Mouse (Mus musculus): ENCODE results near the gene Cnnm4. TPM values are rescaled to one million over a fixed set of nuclear protein-coding genes. Genes with fewer than 3 reads are reported as not detected.
"Not testable (repeated sequence)": the region's sequence is repeated elsewhere in the genome, so short reads cannot be mapped to it uniquely, and the experiment has no call there.

Cnnm4 gene
- polyA plus RNA-seq, 1 experiment from 2014 or later: 11.4 TPM

GRCm38 (mm10) chr1:36530962-36531361 is 59.5 kb downstream of the Cnnm4 start:
- H3K27me3 ChIP-seq (replicated peaks; ENCODE audit: control insufficient read depth, insufficient read depth, low read length): no peaks in the 10 kb centered on the region
- no peak overlapping the region for H3K4me2 ChIP-seq (ENCODE audit: low read length)
- H3K4me1 ChIP-seq (ENCODE audit: control insufficient read depth, insufficient read depth, low read depth, low read length): peaks cover 4% of the 10 kb centered on the region; the same call in 1 of the 2 replicates
- H3K36me3 ChIP-seq (ENCODE audit: control insufficient read depth, insufficient read depth, low read length): peaks cover under 1% of the 10 kb centered on the region; the same call in 1 of the 2 replicates
- ATAC-seq: no peak
- no peak overlapping the region for H3K27ac ChIP-seq (ENCODE audit: low read depth, low read length)
- 95% methylated on average over 7 of the region's 7 CpGs for WGBS
- H3K9ac ChIP-seq (ENCODE audit: low read depth, low read length): no peak overlapping the region
- no peaks in the 10 kb centered on the region for H3K9me3 ChIP-seq (ENCODE audit: control insufficient read depth, low read length)
- no peak overlapping the region for H3K4me3 ChIP-seq (ENCODE audit: low read length)

- Histone ChIP-seq H3K36me3 (ENCODE audit: control insufficient read depth, insufficient read depth, low read length) (no peaks in the 10 kb centered on the region), H3K9ac (ENCODE audit: low read depth, low read length) (no peak overlapping the region), H3K4me1 (ENCODE audit: control insufficient read depth, insufficient read depth, low read depth, low read length) (peaks cover 5% of the 10 kb centered on the region; the same call in 1 of the 2 replicates), H3K27ac (ENCODE audit: low read depth, low read length) (no peak overlapping the region), H3K27me3 (replicated peaks; ENCODE audit: control insufficient read depth, insufficient read depth, low read length) (no peaks in the 10 kb centered on the region), H3K4me3 (ENCODE audit: low read length) (no peak overlapping the region), H3K4me2 (ENCODE audit: low read length) (no peak overlapping the region), H3K9me3 (ENCODE audit: control insufficient read depth, low read length) (no peaks in the 10 kb centered on the region)
- WGBS: 94% methylated on average over 12 of the region's 12 CpGs
- no peak for ATAC-seq
Observed at GRCm38 (mm10) chr1:36531461-36531860, 60.0 kb downstream of the Cnnm4 start.

- H3K27ac ChIP-seq (ENCODE audit: low read depth, low read length): no peak overlapping the region
- no peaks in the 10 kb centered on the region for H3K36me3 ChIP-seq (ENCODE audit: control insufficient read depth, insufficient read depth, low read length)
- no peaks in the 10 kb centered on the region for H3K9me3 ChIP-seq (ENCODE audit: control insufficient read depth, low read length)
- no peak overlapping the region for H3K9ac ChIP-seq (ENCODE audit: low read depth, low read length)
- no peak for ATAC-seq
- H3K4me2 ChIP-seq (ENCODE audit: low read length): no peak overlapping the region
- H3K4me3 ChIP-seq (ENCODE audit: low read length): no peak overlapping the region
- WGBS: 83% methylated on average over 6 of the region's 6 CpGs
- H3K4me1 ChIP-seq (ENCODE audit: control insufficient read depth, insufficient read depth, low read depth, low read length): peaks cover 3% of the 10 kb centered on the region; the same call in 1 of the 2 replicates
- no peaks in the 10 kb centered on the region for H3K27me3 ChIP-seq (replicated peaks; ENCODE audit: control insufficient read depth, insufficient read depth, low read length)
Observed at GRCm38 (mm10) chr1:36533546-36533945, 62.1 kb downstream of the Cnnm4 start.

- peaks cover 3% of the 10 kb centered on the region; the same call in 1 of the 2 replicates for H3K4me1 ChIP-seq (ENCODE audit: control insufficient read depth, insufficient read depth, low read depth, low read length)
- H3K36me3 ChIP-seq (ENCODE audit: control insufficient read depth, insufficient read depth, low read length): peaks cover 3% of the 10 kb centered on the region; the same call in 1 of the 2 replicates
- no peak overlapping the region for H3K4me3 ChIP-seq (ENCODE audit: low read length)
- H3K27me3 ChIP-seq (replicated peaks; ENCODE audit: control insufficient read depth, insufficient read depth, low read length): no peaks in the 10 kb centered on the region
- no peak overlapping the region for H3K27ac ChIP-seq (ENCODE audit: low read depth, low read length)
- ATAC-seq: no peak
- no peak overlapping the region for H3K9ac ChIP-seq (ENCODE audit: low read depth, low read length)
- H3K9me3 ChIP-seq (ENCODE audit: control insufficient read depth, low read length): no peaks in the 10 kb centered on the region
- WGBS: 88% methylated on average over 6 of the region's 6 CpGs
- H3K4me2 ChIP-seq (ENCODE audit: low read length): no peak overlapping the region
Observed at GRCm38 (mm10) chr1:36534595-36535058, 63.2 kb downstream of the Cnnm4 start.

GRCm38 (mm10) chr1:36535477-36536396 is 64.3 kb downstream of the Cnnm4 start:
- Histone ChIP-seq H3K9ac (ENCODE audit: low read depth, low read length) (no peak overlapping the region), H3K4me1 (ENCODE audit: control insufficient read depth, insufficient read depth, low read depth, low read length) (peaks cover 3% of the 10 kb centered on the region; the same call in 1 of the 2 replicates), H3K9me3 (ENCODE audit: control insufficient read depth, low read length) (no peaks in the 10 kb centered on the region), H3K27ac (ENCODE audit: low read depth, low read length) (no peak overlapping the region), H3K4me3 (ENCODE audit: low read length) (no peak overlapping the region), H3K36me3 (ENCODE audit: control insufficient read depth, insufficient read depth, low read length) (peaks cover 7% of the 10 kb centered on the region; the same call in 1 of the 2 replicates), H3K27me3 (replicated peaks; ENCODE audit: control insufficient read depth, insufficient read depth, low read length) (no peaks in the 10 kb centered on the region), H3K4me2 (ENCODE audit: low read length) (no peak overlapping the region)
- no peak; the same call in 1 of the 2 replicates for ATAC-seq
- WGBS: 84% methylated on average over 11 of the region's 11 CpGs

- WGBS: 76% methylated on average over 8 of the region's 8 CpGs
- no peaks in the 10 kb centered on the region for H3K9me3 ChIP-seq (ENCODE audit: control insufficient read depth, low read length)
- peaks cover 10% of the 10 kb centered on the region for H3K36me3 ChIP-seq (ENCODE audit: control insufficient read depth, insufficient read depth, low read length)
- no peak for ATAC-seq
- H3K4me1 ChIP-seq (ENCODE audit: control insufficient read depth, insufficient read depth, low read depth, low read length): peaks cover 3% of the 10 kb centered on the region; the same call in 1 of the 2 replicates
- no peak overlapping the region for H3K4me2 ChIP-seq (ENCODE audit: low read length)
- H3K27me3 ChIP-seq (replicated peaks; ENCODE audit: control insufficient read depth, insufficient read depth, low read length): no peaks in the 10 kb centered on the region
- no peak overlapping the region for H3K27ac ChIP-seq (ENCODE audit: low read depth, low read length)
- no peak overlapping the region for H3K4me3 ChIP-seq (ENCODE audit: low read length)
- H3K9ac ChIP-seq (ENCODE audit: low read depth, low read length): no peak overlapping the region
Observed at GRCm38 (mm10) chr1:36536397-36536728, 64.9 kb downstream of the Cnnm4 start.

- H3K27ac ChIP-seq (ENCODE audit: low read depth, low read length); ATAC-seq; H3K4me3 ChIP-seq (ENCODE audit: low read length); H3K4me1 ChIP-seq (ENCODE audit: control insufficient read depth, insufficient read depth, low read depth, low read length); H3K9me3 ChIP-seq (ENCODE audit: control insufficient read depth, low read length); H3K4me2 ChIP-seq (ENCODE audit: low read length); H3K27me3 ChIP-seq (replicated peaks; ENCODE audit: control insufficient read depth, insufficient read depth, low read length); H3K9ac ChIP-seq (ENCODE audit: low read depth, low read length): not testable (repeated sequence)
- H3K36me3 ChIP-seq (ENCODE audit: control insufficient read depth, insufficient read depth, low read length): peaks cover 13% of the 10 kb centered on the region
- WGBS: 93% methylated on average over 9 of the region's 9 CpGs
Observed at GRCm38 (mm10) chr1:36536783-36537182, 65.4 kb downstream of the Cnnm4 start, which contains the start of gene Ankrd23. Gene Ankrd23 (minus strand): TSS chr1:36536883.

GRCm38 (mm10) chr1:36538727-36539126 is 67.3 kb downstream of the Cnnm4 start:
- H3K36me3 ChIP-seq (ENCODE audit: control insufficient read depth, insufficient read depth, low read length): peaks cover 15% of the 10 kb centered on the region
- no peaks in the 10 kb centered on the region for H3K27me3 ChIP-seq (replicated peaks; ENCODE audit: control insufficient read depth, insufficient read depth, low read length)
- ATAC-seq: no peak
- H3K9me3 ChIP-seq (ENCODE audit: control insufficient read depth, low read length): no peaks in the 10 kb centered on the region
- H3K9ac ChIP-seq (ENCODE audit: low read depth, low read length): no peak overlapping the region
- H3K27ac ChIP-seq (ENCODE audit: low read depth, low read length): no peak overlapping the region
- H3K4me3 ChIP-seq (ENCODE audit: low read length): no peak overlapping the region
- H3K4me2 ChIP-seq (ENCODE audit: low read length): no peak overlapping the region
- WGBS: 89% methylated on average over 4 of the region's 4 CpGs
- H3K4me1 ChIP-seq (ENCODE audit: control insufficient read depth, insufficient read depth, low read depth, low read length): peaks cover 3% of the 10 kb centered on the region; the same call in 1 of the 2 replicates

- Histone ChIP-seq H3K27ac (ENCODE audit: low read depth, low read length) (no peak within 1 kb of the TSS), H3K4me1 (ENCODE audit: control insufficient read depth, insufficient read depth, low read depth, low read length) (peaks cover 3% of the 10 kb centered on the region; the same call in 1 of the 2 replicates), H3K9ac (ENCODE audit: low read depth, low read length) (no peak within 1 kb of the TSS), H3K27me3 (replicated peaks; ENCODE audit: control insufficient read depth, insufficient read depth, low read length) (no peaks in the 10 kb centered on the region), H3K36me3 (ENCODE audit: control insufficient read depth, insufficient read depth, low read length) (peaks cover 15% of the 10 kb centered on the region), H3K4me3 (ENCODE audit: low read length) (no peak within 1 kb of the TSS), H3K9me3 (ENCODE audit: control insufficient read depth, low read length) (no peaks in the 10 kb centered on the region), H3K4me2 (ENCODE audit: low read length) (no peak within 1 kb of the TSS)
- WGBS: 64% methylated on average over 5 of the region's 9 CpGs
- no peak for ATAC-seq
Observed at GRCm38 (mm10) chr1:36539186-36539585, 67.8 kb downstream of the Cnnm4 start, which contains the start of gene Gm42417. Gene Gm42417 (minus strand): TSS chr1:36539429.

All from hindbrain, embryonic 16.5 days (tissue).